ENCODE assay signal across 14 mouse cellular contexts in the genomic region with DNA sequence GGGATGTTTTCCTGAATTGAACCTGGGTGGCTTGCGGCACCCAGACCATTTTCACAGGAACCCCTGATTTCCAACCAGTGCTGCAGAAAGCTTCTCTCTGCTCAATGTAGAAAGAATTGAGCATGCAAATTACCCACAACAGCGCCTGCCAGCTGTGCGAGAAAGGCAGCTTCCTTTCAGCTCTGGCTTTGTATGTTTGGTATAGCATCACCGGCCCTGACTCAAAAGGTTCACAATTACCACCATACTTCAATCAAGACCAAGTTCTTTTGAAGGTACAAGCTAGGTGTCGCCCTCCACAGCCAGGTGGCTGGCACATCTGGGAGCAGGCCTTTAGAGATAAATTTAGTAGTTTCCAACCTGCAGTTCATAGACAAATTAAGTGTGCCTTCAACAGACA. TPM values are rescaled to one million over a fixed set of nuclear protein-coding genes. Genes with fewer than 3 reads are reported as not detected.
A peak's percentile ranks its signal among the peaks of the same experiment; 100 is the strongest.
DNase-seq lines count a peak whose midpoint lies in the region; ATAC-seq lines count a peak whose summit lies in the region.
"Had no signal": no experiment of that assay in that cellular context is flagged by ENCODE, and none has a peak within 500 bp of the region (broad histone marks: within the 10 kb centered on the region; RNA-seq: fewer than 3 reads in every experiment).

No protein-coding gene starts in this region.

- WGBS in heart, embryonic 11.5 days (ENCODE audit: insufficient replicate concordance), result 87% methylated on average over 5 of the region's 5 CpGs

- no peak overlapping the region for H3K27ac ChIP-seq in heart, embryonic 11.5 days (ENCODE audit: low read depth, low read length)
- H3K27ac ChIP-seq: hindbrain, embryonic 12.5 days had no signal

- no peak overlapping the region for H3K4me3 ChIP-seq in heart, embryonic 11.5 days (ENCODE audit: low read depth, low read length)
- H3K4me3 ChIP-seq: hindbrain, embryonic 12.5 days had no signal

- H3K9ac ChIP-seq in heart, embryonic 11.5 days (ENCODE audit: low read depth, low read length), result no peak overlapping the region
- H3K9ac ChIP-seq: forebrain, postnatal 0 days; hindbrain, embryonic 12.5 days had no signal

- no peak for ATAC-seq in heart, embryonic 11.5 days (replicated peaks; ENCODE audit: insufficient number of reproducible peaks, low FRiP score, low TSS enrichment)
- ATAC-seq: forebrain, postnatal 0 days had no signal

- H3K36me3 ChIP-seq in splenic B cell, adult 2 months (ENCODE audit: control insufficient read depth, insufficient read depth, low read length, poor library complexity, severe bottlenecking), result no peaks in the 10 kb centered on the region
- peaks cover 18% of the 10 kb centered on the region for H3K36me3 ChIP-seq in heart, embryonic 11.5 days (ENCODE audit: control insufficient read depth, insufficient read depth, low read length)

- no peaks in the 10 kb centered on the region for H3K27me3 ChIP-seq in splenic B cell, adult 2 months (ENCODE audit: control insufficient read depth, insufficient read depth, low read length, poor library complexity, severe bottlenecking)
- H3K27me3 ChIP-seq in heart, embryonic 11.5 days (ENCODE audit: control insufficient read depth, insufficient read depth, low read length), result no peaks in the 10 kb centered on the region
- H3K27me3 ChIP-seq: hindbrain, embryonic 12.5 days had no signal

- DNase-seq in spleen, postnatal 36 days (ENCODE audit: low spot score in 2 of 2), result peak; percentile 49 to 53
- DNase-seq in spleen, postnatal 4 days (ENCODE audit: low spot score in 2 of 2), result no peak
- DNase-seq in liver, result peak; percentile 23
- peak; percentile 39 for DNase-seq in splenic B cell, adult 2 months (ENCODE audit: low read depth, low spot score)
- DNase-seq in right cerebral cortex, adult 2 months (ENCODE audit: low spot score in 2 of 2), result no peak
- no peak for DNase-seq in adrenal gland, postnatal 14 days
- DNase-seq: cerebellum, adult 8-10 months; embryo, embryonic 11 days; forebrain, postnatal 0 days; gastrocnemius, postnatal 36 days; kidney, adult 9 months; left cerebral cortex, postnatal 4 days had no signal

- H3K9me3 ChIP-seq in heart, embryonic 11.5 days (replicated peaks; ENCODE audit: control insufficient read depth, low read length), result no peaks in the 10 kb centered on the region
- H3K9me3 ChIP-seq: hindbrain, embryonic 12.5 days had no signal

- peaks cover 13% of the 10 kb centered on the region for H3K4me1 ChIP-seq in heart, embryonic 11.5 days (ENCODE audit: control insufficient read depth, insufficient read depth, low read length)

- no peak overlapping the region for H3K4me2 ChIP-seq in heart, embryonic 11.5 days
- H3K4me2 ChIP-seq: hindbrain, embryonic 12.5 days had no signal

RNA-seq across cellular contexts. Expression of a gene that starts 3.2 kb away (rescaled TPM):
- total RNA-seq in adrenal gland, postnatal 14 days (2021), result 10.6 and 10.8 TPM in 2 replicates
- 54.3 and 55.4 TPM in 2 replicates for polyA plus RNA-seq in heart, embryonic 11.5 days (2014; fragmentation: Nextera tagmentation; extraction: Ambion mirVana)

Comparison
In these comparisons a context has a peak if more than half of its experiments do, and no peak if none do; other contexts are left out.
1. DNase-seq: peak in spleen, postnatal 36 days (2 of 2), liver (single experiment) and splenic B cell, adult 2 months (single experiment); none in spleen, postnatal 4 days (0 of 2), right cerebral cortex, adult 2 months (0 of 2) and adrenal gland, postnatal 14 days (single experiment).